Mouse (Mus musculus) frontal cortex, adult 2 months (tissue): ENCODE measurements around the gene Wdr12. TPM values are rescaled to one million over a fixed set of nuclear protein-coding genes. Genes with fewer than 3 reads are reported as not detected.

ENCODE experiments used
- polyA plus RNA-seq: library from polyadenylated mRNA; depleted of rRNA; stranded (reverse); fragments of >200 nt; gene quantifications from 2 replicates; pipeline ENCODE4 v1.2.3, GENCODE M21; 2012; rRNA removed

Wdr12 gene
- polyA plus RNA-seq, 1 experiment = 22.3 TPM

Other genes with a start within 250 kb of the Wdr12 start
- gene Fam117b, start 185.6 kb downstream of the Wdr12 start, polyA plus RNA-seq = 27.2 and 28.2 TPM in 2 replicates
- gene Ica1l, start 55.5 kb downstream of the Wdr12 start, polyA plus RNA-seq = 26.1 and 29.3 TPM in 2 replicates
- 9.7 and 13.2 TPM in 2 replicates for gene Carf, start 398 bp downstream of the Wdr12 start, polyA plus RNA-seq
- gene Nbeal1, start 82.0 kb upstream of the Wdr12 start, polyA plus RNA-seq = 5.8 and 6.0 TPM in 2 replicates
- 13.0 and 15.4 TPM in 2 replicates for gene Cyp20a1, start 244.7 kb upstream of the Wdr12 start, polyA plus RNA-seq